Mouse (Mus musculus): ENCODE measurements around the gene Rit1. TPM values are rescaled to one million over a fixed set of nuclear protein-coding genes. Genes with fewer than 3 reads are reported as not detected.
A peak's percentile ranks its signal among the peaks of the same experiment; 100 is the strongest.

The Rit1 gene
- 43.8 and 48.8 TPM in 2 replicates for polyA plus RNA-seq (2014; fragmentation: Nextera tagmentation; extraction: Ambion mirVana)

- WGBS: 2% methylated on average over 27 of the region's 27 CpGs
- peak within 1 kb of the TSS; percentile 64 for H3K4me3 ChIP-seq (ENCODE audit: low read depth, low read length)
- H3K36me3 ChIP-seq (ENCODE audit: control insufficient read depth, insufficient read depth, low read length): peaks cover 4% of the 10 kb centered on the region
- H3K4me2 ChIP-seq: peak within 1 kb of the TSS; percentile 64
- ATAC-seq (ENCODE audit: low FRiP score) (peak; percentile 95), DNase-seq (ENCODE audit: low spot score, missing footprints) (peak; percentile 99)
- no peaks in the 10 kb centered on the region for H3K9me3 ChIP-seq (ENCODE audit: control insufficient read depth, low read length)
- H3K4me1 ChIP-seq (ENCODE audit: control insufficient read depth, insufficient read depth, low read length): peaks cover 3% of the 10 kb centered on the region; the same call in 1 of the 2 replicates
- H3K9ac ChIP-seq (ENCODE audit: low read length): peak within 1 kb of the TSS; percentile 64
- H3K27ac ChIP-seq (ENCODE audit: low read depth, low read length): no peak within 1 kb of the TSS; the same call in 1 of the 2 replicates
- no peaks in the 10 kb centered on the region for H3K27me3 ChIP-seq (ENCODE audit: control insufficient read depth, insufficient read depth, low read length)
These were observed at the start of gene Rit1 for GRCm38 (mm10) chr3:88716399-88717197. Gene Rit1 (plus strand): TSS chr3:88716838.

GRCm38 (mm10) chr3:88677399-88677798 is 39.2 kb upstream of the Rit1 start:
- H3K4me3 ChIP-seq (ENCODE audit: low read depth, low read length): no peak overlapping the region
- ATAC-seq (ENCODE audit: low FRiP score): peak; percentile 75
- DNase-seq (ENCODE audit: low spot score, missing footprints): peak; percentile 96
- no peaks in the 10 kb centered on the region for H3K4me1 ChIP-seq (ENCODE audit: control insufficient read depth, insufficient read depth, low read length)
- H3K4me2 ChIP-seq: peak overlapping the region; percentile 30
- no peaks in the 10 kb centered on the region for H3K36me3 ChIP-seq (ENCODE audit: control insufficient read depth, insufficient read depth, low read length)
- H3K9me3 ChIP-seq (ENCODE audit: control insufficient read depth, low read length): no peaks in the 10 kb centered on the region
- WGBS: 10% methylated on average over 11 of the region's 11 CpGs
- no peaks in the 10 kb centered on the region for H3K27me3 ChIP-seq (ENCODE audit: control insufficient read depth, insufficient read depth, low read length)
- no peak overlapping the region for H3K27ac ChIP-seq (ENCODE audit: low read depth, low read length)
- H3K9ac ChIP-seq (ENCODE audit: low read length): peak overlapping the region; percentile 10; the same call in 1 of the 2 replicates

GRCm38 (mm10) chr3:88683814-88684213 is 32.8 kb upstream of the Rit1 start:
- Histone ChIP-seq H3K9me3 (ENCODE audit: control insufficient read depth, low read length) (no peaks in the 10 kb centered on the region), H3K27me3 (ENCODE audit: control insufficient read depth, insufficient read depth, low read length) (no peaks in the 10 kb centered on the region), H3K4me2 (no peak overlapping the region), H3K4me3 (ENCODE audit: low read depth, low read length) (no peak overlapping the region), H3K4me1 (ENCODE audit: control insufficient read depth, insufficient read depth, low read length) (peaks cover 10% of the 10 kb centered on the region), H3K36me3 (ENCODE audit: control insufficient read depth, insufficient read depth, low read length) (no peaks in the 10 kb centered on the region), H3K27ac (ENCODE audit: low read depth, low read length) (no peak overlapping the region), H3K9ac (ENCODE audit: low read length) (no peak overlapping the region)
- ATAC-seq (ENCODE audit: low FRiP score) (no peak), DNase-seq (ENCODE audit: low spot score, missing footprints) (no peak)
- WGBS: 90% methylated on average over 2 of the region's 2 CpGs

- H3K4me1 ChIP-seq (ENCODE audit: control insufficient read depth, insufficient read depth, low read length): peaks cover 10% of the 10 kb centered on the region
- H3K36me3 ChIP-seq (ENCODE audit: control insufficient read depth, insufficient read depth, low read length): no peaks in the 10 kb centered on the region
- ATAC-seq (ENCODE audit: low FRiP score) (no peak), DNase-seq (ENCODE audit: low spot score, missing footprints) (no peak)
- peak overlapping the region; percentile 55; the same call in 1 of the 2 replicates for H3K4me2 ChIP-seq
- H3K9ac ChIP-seq (ENCODE audit: low read length): no peak overlapping the region
- no peaks in the 10 kb centered on the region for H3K27me3 ChIP-seq (ENCODE audit: control insufficient read depth, insufficient read depth, low read length)
- no peaks in the 10 kb centered on the region for H3K9me3 ChIP-seq (ENCODE audit: control insufficient read depth, low read length)
- 57% methylated on average over 7 of the region's 8 CpGs for WGBS
- no peak overlapping the region for H3K4me3 ChIP-seq (ENCODE audit: low read depth, low read length)
- H3K27ac ChIP-seq (ENCODE audit: low read depth, low read length): no peak overlapping the region
These were observed 32.2 kb upstream of the Rit1 start for GRCm38 (mm10) chr3:88684236-88684979.

GRCm38 (mm10) chr3:88684980-88685941 is 31.4 kb upstream of the Rit1 start, which contains the start of gene Khdc4:
Gene Khdc4 (plus strand): TSS chr3:88685803.
- peak; percentile 99 for ATAC-seq (ENCODE audit: low FRiP score)
- Histone ChIP-seq H3K4me3 (ENCODE audit: low read depth, low read length) (peak within 1 kb of the TSS; percentile 96), H3K9me3 (ENCODE audit: control insufficient read depth, low read length) (no peaks in the 10 kb centered on the region), H3K4me1 (ENCODE audit: control insufficient read depth, insufficient read depth, low read length) (peaks cover 10% of the 10 kb centered on the region), H3K4me2 (peak within 1 kb of the TSS; percentile 77), H3K9ac (ENCODE audit: low read length) (peak within 1 kb of the TSS; percentile 97), H3K27ac (ENCODE audit: low read depth, low read length) (peak within 1 kb of the TSS; percentile 89), H3K27me3 (ENCODE audit: control insufficient read depth, insufficient read depth, low read length) (no peaks in the 10 kb centered on the region), H3K36me3 (ENCODE audit: control insufficient read depth, insufficient read depth, low read length) (peaks cover 6% of the 10 kb centered on the region)
- 1% methylated on average over 47 of the region's 47 CpGs for WGBS
- peak; percentile 98 for DNase-seq (ENCODE audit: low spot score, missing footprints)

- Histone ChIP-seq H3K9ac (ENCODE audit: low read length) (peak overlapping the region; percentile 97), H3K4me3 (ENCODE audit: low read depth, low read length) (peak overlapping the region; percentile 96), H3K4me1 (ENCODE audit: control insufficient read depth, insufficient read depth, low read length) (peaks cover 10% of the 10 kb centered on the region), H3K27me3 (ENCODE audit: control insufficient read depth, insufficient read depth, low read length) (no peaks in the 10 kb centered on the region), H3K9me3 (ENCODE audit: control insufficient read depth, low read length) (no peaks in the 10 kb centered on the region), H3K27ac (ENCODE audit: low read depth, low read length) (peak overlapping the region; percentile 89), H3K36me3 (ENCODE audit: control insufficient read depth, insufficient read depth, low read length) (peaks cover 11% of the 10 kb centered on the region), H3K4me2 (peak overlapping the region; percentile 77)
- under 1% methylated on average over 45 of the region's 45 CpGs for whole genome bisulfite sequencing
- peak; percentile 69 for ATAC-seq (ENCODE audit: low FRiP score)
- DNase-seq (ENCODE audit: low spot score, missing footprints): peak; percentile 97
These were observed 30.6 kb upstream of the Rit1 start for GRCm38 (mm10) chr3:88685958-88686451.

DNA sequence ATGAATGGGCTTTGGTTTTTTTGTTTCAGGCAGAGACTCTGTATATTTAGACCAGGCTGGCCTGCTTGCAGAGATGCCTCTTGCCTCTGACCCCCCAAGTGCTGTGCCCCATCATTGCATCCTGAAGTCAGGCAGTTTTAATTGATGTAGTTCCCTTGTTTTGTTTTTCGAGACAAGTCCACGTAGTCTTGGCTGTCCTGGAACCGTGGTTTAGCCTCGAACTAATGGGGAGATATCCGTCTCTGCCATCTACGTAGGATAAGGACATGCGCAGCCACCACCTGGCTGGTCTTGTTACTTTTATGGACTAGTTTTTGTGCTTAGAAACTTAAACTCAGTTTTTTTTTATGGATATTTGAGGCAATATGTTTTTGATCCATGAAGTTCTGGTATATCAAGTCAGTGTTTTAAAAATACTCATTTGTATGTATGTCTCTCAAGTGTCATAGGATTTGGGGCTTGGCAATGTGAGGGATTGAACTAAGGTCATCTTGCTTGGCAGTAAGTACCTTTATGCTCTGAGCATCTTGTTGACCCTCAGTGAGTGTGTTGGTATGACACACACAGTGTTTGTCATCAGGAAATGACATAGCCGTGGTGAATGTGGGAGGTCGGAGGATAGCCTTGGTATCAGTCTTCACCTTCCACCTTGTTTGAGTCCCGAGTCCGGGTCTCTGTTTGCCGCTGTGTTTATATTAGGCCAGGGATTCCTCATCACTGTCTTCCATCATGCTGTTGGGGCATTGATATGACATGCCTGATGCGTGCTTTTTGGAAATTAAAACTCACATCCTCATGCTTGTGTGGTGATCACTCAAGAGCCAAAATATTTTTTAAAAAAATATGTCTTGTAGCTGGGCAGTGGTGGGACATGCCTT is 29.7 kb upstream of the Rit1 start:
- DNase-seq (ENCODE audit: low spot score, missing footprints) (peak; percentile 81), ATAC-seq (ENCODE audit: low FRiP score) (no peak)
- Histone ChIP-seq H3K9me3 (ENCODE audit: control insufficient read depth, low read length) (no peaks in the 10 kb centered on the region), H3K27me3 (ENCODE audit: control insufficient read depth, insufficient read depth, low read length) (no peaks in the 10 kb centered on the region), H3K4me3 (ENCODE audit: low read depth, low read length) (peak overlapping the region; percentile 96), H3K27ac (ENCODE audit: low read depth, low read length) (no peak overlapping the region), H3K4me1 (ENCODE audit: control insufficient read depth, insufficient read depth, low read length) (peaks cover 10% of the 10 kb centered on the region), H3K9ac (ENCODE audit: low read length) (peak overlapping the region; percentile 97), H3K4me2 (peak overlapping the region; percentile 77), H3K36me3 (ENCODE audit: control insufficient read depth, insufficient read depth, low read length) (peaks cover 16% of the 10 kb centered on the region)
- WGBS: 67% methylated on average over 13 of the region's 13 CpGs

All from midbrain, embryonic 11.5 days (tissue).